Mouse (Mus musculus) E14TG2a.4 (cell line): ENCODE measurements at regions not wholly inside any gene's neighbourhood (a gene's known extent, or its start where the extent isn't known, plus 50 kb on each side); places are given as distances from the start of the nearest gene placed in this dataset.

Source experiments
- CTCF ChIP-seq: conservative IDR thresholded peaks from 2 replicates; pipeline ENCODE4 v1.5.1; 2014; ENCODE audit warnings: low read length
- POU5F1 ChIP-seq: IDR thresholded peaks from 2 replicates; pipeline ENCODE4 v1.6.1; 2014; ENCODE audit warnings: low read length, borderline replicate concordance

- TF ChIP-seq CTCF (no peak), POU5F1 (no peak)
Measured at GRCm38 (mm10) chr12:13861226-13861625, 290.6 kb downstream of the Fam84a start.
